Mouse (Mus musculus) C2C12 (cell line): Measurements from ENCODE around the gene Dner. TPM values are rescaled to one million over a fixed set of nuclear protein-coding genes. Genes with fewer than 3 reads are reported as not detected.

Experiments used
- H3K27me3 ChIP-seq: one replicate; pipeline ENCODE4 v1.6.1; 2011; ENCODE audit not compliant: control insufficient read depth, insufficient read depth, insufficient read length
- H3K36me3 ChIP-seq: one replicate; pipeline ENCODE4 v1.6.1; 2011; ENCODE audit not compliant: control insufficient read depth, insufficient read depth
- H3K4me3 ChIP-seq: one replicate; pipeline ENCODE4 v1.5.1; 2011; ENCODE audit warnings: mild to moderate bottlenecking, control low read depth; ENCODE audit not compliant: poor library complexity, insufficient read depth, severe bottlenecking
- H3K79me2 ChIP-seq: one replicate; pipeline ENCODE4 v1.6.1; 2011; ENCODE audit not compliant: control insufficient read depth, insufficient read depth
- H3K79me3 ChIP-seq: one replicate; pipeline ENCODE4 v1.6.1; 2011; ENCODE audit warnings: low read depth, control low read depth
- H3ac ChIP-seq: one replicate; pipeline ENCODE3; 2011; ENCODE audit warnings: low read depth; ENCODE audit not compliant: control insufficient read depth, insufficient read length
- CEBPB ChIP-seq: IDR thresholded peaks from one replicate; pipeline ENCODE4 v1.6.1; 2011; ENCODE audit warnings: low read depth, mild to moderate bottlenecking, control low read depth, moderate library complexity
- CTCF ChIP-seq: IDR thresholded peaks from one replicate; pipeline ENCODE4 v1.5.1; 2011; ENCODE audit not compliant: control insufficient read depth, insufficient read depth, insufficient read length
- FOSL1 ChIP-seq: IDR thresholded peaks from one replicate; pipeline ENCODE4 v1.8.0; 2011; ENCODE audit warnings: mild to moderate bottlenecking, low read length; ENCODE audit not compliant: poor library complexity, insufficient read depth, severe bottlenecking
- MAX ChIP-seq: IDR thresholded peaks from one replicate; pipeline ENCODE4 v1.6.1; 2011; ENCODE audit warnings: mild to moderate bottlenecking, control low read depth
- MYOD1 ChIP-seq: IDR thresholded peaks from one replicate; pipeline ENCODE4 v1.6.1; 2011; ENCODE audit warnings: low read depth; ENCODE audit not compliant: control insufficient read depth, insufficient read length
- MYOG ChIP-seq: IDR thresholded peaks from one replicate; pipeline ENCODE4 v1.6.1; 2011; ENCODE audit not compliant: control insufficient read depth, insufficient read length; ENCODE audit errors: extremely low read depth
- USF1 ChIP-seq: IDR thresholded peaks from one replicate; pipeline ENCODE4 v1.6.1; 2011; ENCODE audit warnings: low read depth, mild to moderate bottlenecking, control low read depth, moderate library complexity
- polyA plus RNA-seq: library from polyadenylated mRNA; unstranded; fragments of >200 nt; fragmentation: generic; extraction: Trizol; gene quantifications from one replicate; pipeline ENCODE4 v1.2.1, GENCODE M21; 2012; ENCODE audit warnings: missing spikeins

The Dner gene
- polyA plus RNA-seq, 1 experiment: 0.04 TPM

DNA sequence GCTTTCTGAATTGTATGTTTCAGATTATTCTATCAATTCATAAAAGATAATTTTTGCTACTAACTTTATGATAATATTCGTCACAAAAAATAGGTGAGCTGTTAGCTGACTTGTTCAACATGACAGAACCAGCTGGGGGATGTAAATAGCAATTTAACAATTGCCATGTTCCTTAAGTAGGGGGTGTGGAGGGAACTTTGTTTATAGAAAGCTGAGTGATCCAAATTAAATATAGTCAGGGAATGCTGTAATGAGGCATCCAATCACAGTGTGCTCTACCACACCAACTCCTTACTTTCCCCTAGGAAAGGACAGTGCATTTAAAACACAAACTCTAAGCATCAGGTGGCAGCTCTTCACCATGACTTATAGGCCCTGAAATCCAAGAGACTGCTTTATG lies 313.3 kb downstream of the Dner start:
- TF ChIP-seq CTCF (no peak), MYOD1 (no peak), CEBPB (no peak), MAX (no peak), FOSL1 (no peak), MYOG (no peak)
- H3K79me2 ChIP-seq: no peaks in the 10 kb centered on the region
- no peak overlapping the region for H3ac ChIP-seq
- no peaks in the 10 kb centered on the region for H3K36me3 ChIP-seq
- no peaks in the 10 kb centered on the region for H3K79me3 ChIP-seq
- H3K4me3 ChIP-seq: no peak overlapping the region
- H3K27me3 ChIP-seq: no peaks in the 10 kb centered on the region

DNA sequence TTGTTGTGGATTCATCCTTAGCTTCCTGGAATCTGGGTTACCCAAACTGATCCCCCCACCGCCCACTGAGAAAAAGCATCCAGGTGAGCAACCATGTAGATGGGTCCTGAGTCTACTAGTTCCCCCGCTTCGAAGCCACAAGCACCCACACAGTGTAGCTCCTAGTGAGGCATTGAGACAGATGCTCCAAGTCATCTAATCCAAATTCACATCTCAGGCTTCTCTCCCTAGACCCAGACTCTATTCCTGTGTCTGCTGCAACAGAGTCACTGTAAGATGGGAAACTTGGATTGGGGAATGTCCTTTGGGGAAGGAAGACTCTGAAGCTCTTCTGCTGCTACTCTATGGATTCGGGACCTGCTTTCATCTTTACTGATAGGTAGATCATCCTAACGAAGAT lies 314.0 kb downstream of the Dner start:
- Histone ChIP-seq H3K4me3 (no peak overlapping the region), H3K79me3 (no peaks in the 10 kb centered on the region), H3K79me2 (no peaks in the 10 kb centered on the region), H3K27me3 (no peaks in the 10 kb centered on the region), H3K36me3 (no peaks in the 10 kb centered on the region), H3ac (no peak overlapping the region)
- TF ChIP-seq CEBPB (no peak), MYOG (no peak), MYOD1 (no peak), MAX (no peak), CTCF (no peak), FOSL1 (no peak), USF1 (no peak)

DNA sequence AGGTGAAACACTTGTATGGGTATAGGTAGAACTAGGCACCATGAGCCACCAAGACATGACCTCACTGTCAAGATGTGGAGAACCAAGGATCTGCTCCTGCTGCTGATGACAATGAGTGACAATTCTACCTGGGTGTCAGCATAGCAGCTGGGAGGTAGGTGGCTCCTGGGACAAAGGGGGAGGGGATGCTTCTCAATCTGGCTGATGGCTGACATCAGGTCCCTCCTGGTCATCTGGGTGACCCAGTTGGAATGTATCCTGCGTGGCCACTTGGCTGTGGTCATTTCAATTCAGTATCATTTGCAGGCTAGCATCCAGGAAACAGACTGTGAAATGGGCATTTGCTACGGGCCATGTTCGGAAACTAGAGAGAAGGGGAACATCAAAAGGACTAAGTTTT lies 315.1 kb downstream of the Dner start:
- Histone ChIP-seq H3K79me3 (no peaks in the 10 kb centered on the region), H3K79me2 (no peaks in the 10 kb centered on the region), H3ac (no peak overlapping the region), H3K36me3 (no peaks in the 10 kb centered on the region), H3K27me3 (no peaks in the 10 kb centered on the region), H3K4me3 (no peak overlapping the region)
- no peak for TF ChIP-seq CTCF
- TF ChIP-seq FOSL1: no peak
- no peak for TF ChIP-seq MAX
- no peak for TF ChIP-seq MYOD1
- TF ChIP-seq CEBPB: no peak
- TF ChIP-seq USF1: no peak
- no peak for TF ChIP-seq MYOG

DNA sequence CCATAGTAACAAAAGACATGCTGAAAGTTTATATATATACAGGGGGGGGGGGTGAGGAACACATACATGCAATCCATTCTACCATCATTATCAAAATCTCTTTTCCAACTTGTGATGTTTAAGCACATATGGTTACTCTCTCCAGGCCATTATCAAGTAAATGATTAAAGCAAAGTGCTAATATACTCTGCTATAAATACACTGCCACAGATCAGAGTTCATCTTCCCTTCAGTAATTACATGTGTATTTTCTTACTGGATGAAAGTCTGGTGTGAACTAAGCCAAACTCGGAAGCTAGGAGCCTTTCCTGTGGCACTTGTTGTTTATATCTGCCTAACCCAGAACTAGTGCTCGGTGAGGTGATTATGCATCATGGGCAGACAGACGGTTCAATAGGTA lies 328.3 kb downstream of the Dner start:
- H3K27me3 ChIP-seq: no peaks in the 10 kb centered on the region
- H3K79me3 ChIP-seq: no peaks in the 10 kb centered on the region
- H3ac ChIP-seq: no peak overlapping the region
- TF ChIP-seq CTCF (no peak), MYOD1 (no peak), CEBPB (no peak)
- no peaks in the 10 kb centered on the region for H3K36me3 ChIP-seq
- H3K79me2 ChIP-seq: no peaks in the 10 kb centered on the region
- H3K4me3 ChIP-seq: no peak overlapping the region

DNA sequence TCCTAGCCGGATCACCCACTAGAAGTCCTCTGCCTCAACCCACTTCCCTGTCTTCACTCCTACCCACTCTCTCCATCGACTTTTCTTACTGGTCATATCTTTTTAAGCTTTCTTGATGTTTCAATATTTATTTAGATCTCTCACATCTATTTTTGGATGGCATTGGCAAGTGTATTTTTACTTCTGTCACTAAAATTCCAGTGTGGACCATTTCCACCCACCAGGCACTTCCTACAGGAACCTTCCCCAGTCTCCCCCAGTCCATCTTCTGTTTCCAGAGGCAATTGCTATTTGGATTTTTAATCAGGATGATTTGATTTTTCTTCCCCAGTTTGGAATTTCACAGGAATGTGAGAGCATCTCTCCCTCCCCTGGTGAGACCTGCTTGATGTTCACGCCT lies 329.5 kb downstream of the Dner start:
- no peak overlapping the region for H3ac ChIP-seq
- TF ChIP-seq MAX (no peak), FOSL1 (no peak), MYOD1 (no peak), USF1 (no peak), CTCF (no peak), CEBPB (no peak), MYOG (no peak)
- no peaks in the 10 kb centered on the region for H3K27me3 ChIP-seq

DNA sequence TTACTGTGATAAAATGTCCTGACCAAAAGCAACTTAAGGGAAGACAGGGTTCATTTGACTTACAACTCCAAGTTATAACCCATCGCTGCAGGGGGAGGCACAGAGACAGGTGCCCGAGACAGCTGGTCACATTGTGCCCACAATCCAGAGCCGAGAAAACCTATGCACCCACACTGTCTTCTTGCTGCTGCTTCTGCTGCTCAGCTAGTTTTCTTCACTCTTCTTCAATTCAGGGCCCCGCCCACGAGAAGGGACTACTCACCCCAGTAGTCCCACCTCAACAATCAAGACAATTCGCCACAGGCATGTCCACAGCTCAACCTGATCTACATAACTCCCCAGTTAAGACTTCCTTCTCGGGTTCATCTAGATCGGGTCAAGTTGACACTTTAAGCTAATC lies 332.1 kb downstream of the Dner start, which contains the start of gene Pid1:
Pid1 (minus strand) TSS at position 214 of the 400 bp plus-strand sequence.
- no peak within 1 kb of the TSS for H3ac ChIP-seq
- no peak for TF ChIP-seq FOSL1
- no peak for TF ChIP-seq CEBPB
- no peak for TF ChIP-seq MYOG
- TF ChIP-seq MYOD1: no peak
- TF ChIP-seq CTCF: no peak
- TF ChIP-seq MAX: no peak
- no peak for TF ChIP-seq USF1
- no peak within 1 kb of the TSS for H3K4me3 ChIP-seq
- H3K79me3 ChIP-seq: no peaks in the 10 kb centered on the region
- H3K79me2 ChIP-seq: no peaks in the 10 kb centered on the region
- H3K36me3 ChIP-seq: no peaks in the 10 kb centered on the region
- no peaks in the 10 kb centered on the region for H3K27me3 ChIP-seq

More for the DNA sequence above, 329.5 kb downstream of the Dner start:
- Histone ChIP-seq H3K4me3 (no peak overlapping the region), H3K36me3 (no peaks in the 10 kb centered on the region), H3K79me2 (no peaks in the 10 kb centered on the region), H3K79me3 (no peaks in the 10 kb centered on the region)
